Mouse (Mus musculus) kidney, embryonic 15.5 days (tissue): ENCODE results near the gene Btbd9. TPM values are rescaled to one million over a fixed set of nuclear protein-coding genes. Genes with fewer than 3 reads are reported as not detected.

ENCODE experiments used
- ATAC-seq: fragments of 200-750 bp; cut with Nextera tagmentation; replicated peaks from 2 replicates; pipeline ENCODE4 v1.8.0; 2017; ENCODE audit warnings: moderate TSS enrichment; ENCODE audit not compliant: low FRiP score
- H3K27ac ChIP-seq: fragments of 300-500 bp; sonication (generic); 2 replicates; pipeline ENCODE4 v1.5.1; 2015; ENCODE audit warnings: mild to moderate bottlenecking, inconsistent platforms
- H3K27me3 ChIP-seq: fragments of 300-500 bp; sonication (generic); 2 replicates; pipeline ENCODE4 v1.6.1; 2015; ENCODE audit warnings: inconsistent platforms
- H3K36me3 ChIP-seq: fragments of 300-500 bp; sonication (generic); 2 replicates; pipeline ENCODE4 v1.6.1; 2015; ENCODE audit warnings: inconsistent platforms
- H3K4me1 ChIP-seq: fragments of 300-500 bp; sonication (generic); 2 replicates; pipeline ENCODE4 v1.6.1; 2015; ENCODE audit warnings: inconsistent platforms
- H3K4me2 ChIP-seq: fragments of 300-500 bp; sonication (generic); 2 replicates; pipeline ENCODE4 v1.6.1; 2015; ENCODE audit warnings: moderate library complexity, mild to moderate bottlenecking, inconsistent platforms
- H3K4me3 ChIP-seq: fragments of 300-500 bp; sonication (generic); replicated peaks from 2 replicates; pipeline ENCODE4 v1.5.1; 2015; ENCODE audit warnings: mild to moderate bottlenecking, inconsistent platforms
- H3K9ac ChIP-seq: fragments of 300-500 bp; sonication (generic); 2 replicates; pipeline ENCODE4 v1.6.1; 2015; ENCODE audit warnings: mild to moderate bottlenecking, inconsistent platforms
- H3K9me3 ChIP-seq: fragments of 300-500 bp; sonication (generic); replicated peaks from 2 replicates; pipeline ENCODE4 v1.6.1; 2016; ENCODE audit warnings: inconsistent platforms
- WGBS: fragments of 180-500 bp; shearing (Covaris S2); methylation state at CpG from one replicate; pipeline ENCODE4 v1.1.7; 2015; ENCODE audit warnings: mixed read lengths; 5-methylcytosine and 5-hydroxymethylcytosine counted together
- polyA plus RNA-seq: library from polyadenylated mRNA; unstranded; fragments of >200 nt; fragmentation: Nextera tagmentation; extraction: Ambion mirVana; gene quantifications from 2 replicates; pipeline ENCODE4 v1.2.1, GENCODE M21; 2015

The Btbd9 gene
- polyA plus RNA-seq, 1 experiment from 2014 or later = 57.8 TPM

- no peaks in the 10 kb centered on the region for H3K27me3 ChIP-seq
- no peak overlapping the region for H3K27ac ChIP-seq
- no peak for ATAC-seq
- 76% methylated on average over 8 of the region's 8 CpGs for WGBS
- no peak overlapping the region for H3K4me3 ChIP-seq
- no peak overlapping the region for H3K4me2 ChIP-seq
- H3K4me1 ChIP-seq = peaks cover 44% of the 10 kb centered on the region
- H3K9me3 ChIP-seq = no peaks in the 10 kb centered on the region
- H3K36me3 ChIP-seq = no peaks in the 10 kb centered on the region
- no peak overlapping the region for H3K9ac ChIP-seq
These were observed 320.2 kb downstream of the Btbd9 start for GRCm38 (mm10) chr17:30255928-30256560.

GRCm38 (mm10) chr17:30253924-30254323 is 322.4 kb downstream of the Btbd9 start:
- Histone ChIP-seq H3K4me3 (no peak overlapping the region), H3K27ac (peak overlapping the region; percentile 49; the same call in 1 of the 2 replicates), H3K4me2 (no peak overlapping the region), H3K9ac (no peak overlapping the region), H3K27me3 (no peaks in the 10 kb centered on the region), H3K9me3 (no peaks in the 10 kb centered on the region), H3K4me1 (peaks cover 27% of the 10 kb centered on the region), H3K36me3 (no peaks in the 10 kb centered on the region)
- peak; percentile 84 for ATAC-seq
- 26% methylated on average over 7 of the region's 7 CpGs for WGBS

GRCm38 (mm10) chr17:30253028-30253427 is 323.3 kb downstream of the Btbd9 start:
- H3K4me2 ChIP-seq = no peak overlapping the region
- no peaks in the 10 kb centered on the region for H3K27me3 ChIP-seq
- H3K27ac ChIP-seq = 0 out of 2 replicates have a peak overlapping the region, but pooled peaks have one; percentile 4
- H3K4me3 ChIP-seq = no peak overlapping the region
- peak; percentile 77 for ATAC-seq
- 42% methylated on average over 5 of the region's 5 CpGs for WGBS
- no peak overlapping the region for H3K9ac ChIP-seq
- no peaks in the 10 kb centered on the region for H3K36me3 ChIP-seq
- H3K4me1 ChIP-seq = peaks cover 27% of the 10 kb centered on the region
- no peaks in the 10 kb centered on the region for H3K9me3 ChIP-seq

- 27% methylated on average over 10 of the region's 10 CpGs for WGBS
- Histone ChIP-seq H3K4me3 (no peak overlapping the region), H3K9ac (no peak overlapping the region), H3K4me2 (no peak overlapping the region), H3K27me3 (peaks cover 19% of the 10 kb centered on the region), H3K4me1 (peaks cover 31% of the 10 kb centered on the region), H3K9me3 (no peaks in the 10 kb centered on the region), H3K27ac (no peak overlapping the region), H3K36me3 (no peaks in the 10 kb centered on the region)
- ATAC-seq = no peak
These were observed 331.0 kb downstream of the Btbd9 start for GRCm38 (mm10) chr17:30245308-30245706.

DNA sequence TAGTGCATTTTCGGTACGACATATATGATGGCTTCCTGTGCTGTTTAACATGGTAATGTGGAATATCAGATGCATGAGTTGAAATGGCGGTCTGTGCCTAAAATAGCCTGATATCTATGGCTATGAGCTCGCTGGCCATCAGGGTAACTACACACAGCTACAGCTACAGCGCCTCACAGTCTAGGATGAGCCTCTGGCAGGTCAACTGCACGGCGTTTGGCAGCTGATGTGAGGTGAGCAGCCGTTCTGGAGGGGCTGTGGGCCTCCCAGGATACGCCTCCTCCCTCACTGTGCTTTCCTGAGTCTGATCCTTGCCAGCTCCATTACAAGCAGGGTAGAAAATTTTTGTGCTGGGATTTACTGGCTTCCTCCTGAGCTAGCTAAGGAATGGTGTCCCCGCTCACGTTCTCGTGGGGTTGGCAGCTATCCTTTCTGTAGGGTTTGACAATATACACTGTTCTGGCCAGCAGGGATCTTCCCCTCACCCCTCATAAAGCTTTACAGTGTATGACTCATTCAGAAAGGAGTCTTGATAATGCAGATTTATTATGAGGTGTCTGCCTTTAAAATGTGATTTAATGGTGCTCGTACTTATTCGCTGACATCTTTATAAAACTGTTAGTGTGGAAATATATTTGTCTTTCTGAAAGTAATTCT is 331.5 kb downstream of the Btbd9 start:
- WGBS = 38% methylated on average over 14 of the region's 14 CpGs
- H3K9me3 ChIP-seq = no peaks in the 10 kb centered on the region
- ATAC-seq = no peak
- peaks cover 19% of the 10 kb centered on the region for H3K27me3 ChIP-seq
- H3K9ac ChIP-seq = no peak overlapping the region
- H3K4me3 ChIP-seq = no peak overlapping the region
- no peak overlapping the region for H3K4me2 ChIP-seq
- H3K36me3 ChIP-seq = no peaks in the 10 kb centered on the region
- peaks cover 35% of the 10 kb centered on the region for H3K4me1 ChIP-seq
- no peak overlapping the region for H3K27ac ChIP-seq

- H3K4me2 ChIP-seq = no peak overlapping the region
- H3K4me1 ChIP-seq = peaks cover 37% of the 10 kb centered on the region
- H3K9ac ChIP-seq = no peak overlapping the region
- no peak overlapping the region for H3K27ac ChIP-seq
- 60% methylated on average over 7 of the region's 7 CpGs for WGBS
- H3K4me3 ChIP-seq = no peak overlapping the region
- ATAC-seq = no peak
- H3K9me3 ChIP-seq = no peaks in the 10 kb centered on the region
- H3K27me3 ChIP-seq = peaks cover 19% of the 10 kb centered on the region
- no peaks in the 10 kb centered on the region for H3K36me3 ChIP-seq
These were observed 332.7 kb downstream of the Btbd9 start for GRCm38 (mm10) chr17:30243540-30243939.

DNA sequence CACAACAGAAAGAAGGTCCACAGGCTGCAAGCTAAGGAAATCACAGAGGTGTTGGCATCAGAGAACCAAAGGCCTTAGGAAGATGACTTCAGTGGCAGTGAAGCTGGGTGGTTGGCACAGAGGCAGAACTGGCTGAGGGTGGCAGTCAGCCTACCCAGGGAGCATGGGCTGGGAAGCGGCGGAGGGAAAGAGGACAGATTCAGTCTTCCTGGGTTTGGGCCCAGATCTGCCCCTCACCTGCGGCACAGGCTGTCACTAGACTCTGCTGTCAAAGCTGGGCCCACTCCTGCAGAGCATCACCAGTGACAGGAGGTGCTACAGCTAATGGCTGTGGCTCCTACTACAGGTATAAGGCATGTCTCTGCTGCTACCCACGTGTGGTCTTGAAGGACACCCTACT is 333.6 kb downstream of the Btbd9 start:
- H3K36me3 ChIP-seq = no peaks in the 10 kb centered on the region
- H3K9ac ChIP-seq = no peak overlapping the region
- WGBS = 96% methylated on average over 4 of the region's 4 CpGs
- H3K4me3 ChIP-seq = no peak overlapping the region
- peaks cover 19% of the 10 kb centered on the region for H3K27me3 ChIP-seq
- no peak overlapping the region for H3K4me2 ChIP-seq
- peaks cover 37% of the 10 kb centered on the region for H3K4me1 ChIP-seq
- no peak for ATAC-seq
- no peak overlapping the region for H3K27ac ChIP-seq
- no peaks in the 10 kb centered on the region for H3K9me3 ChIP-seq

GRCm38 (mm10) chr17:30241720-30242322 is 334.5 kb downstream of the Btbd9 start:
- Histone ChIP-seq H3K27ac (no peak overlapping the region), H3K4me3 (no peak overlapping the region), H3K36me3 (no peaks in the 10 kb centered on the region), H3K4me2 (no peak overlapping the region), H3K27me3 (peaks cover 19% of the 10 kb centered on the region), H3K4me1 (peaks cover 37% of the 10 kb centered on the region), H3K9ac (no peak overlapping the region), H3K9me3 (no peaks in the 10 kb centered on the region)
- 64% methylated on average over 17 of the region's 17 CpGs for WGBS
- ATAC-seq = no peak

DNA sequence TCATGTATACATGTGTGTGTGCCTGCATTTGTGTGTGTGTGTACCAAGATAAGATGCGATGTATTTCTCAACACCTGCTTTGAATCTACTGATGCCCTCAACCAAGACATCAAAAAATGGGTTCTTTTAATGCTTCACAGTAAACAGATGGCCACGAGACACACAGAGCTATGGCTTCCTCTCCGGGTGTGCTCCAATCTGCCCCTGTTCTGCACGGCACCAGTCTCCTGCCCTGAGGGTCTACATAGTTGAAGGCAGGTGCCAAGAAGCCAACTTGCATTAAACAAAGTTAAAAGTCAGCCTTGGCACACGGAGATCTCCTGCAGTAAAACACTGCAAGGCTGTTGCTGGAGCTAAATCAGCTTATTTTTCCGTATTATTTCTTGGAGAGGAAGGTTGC is 335.2 kb downstream of the Btbd9 start:
- WGBS = 77% methylated on average over 6 of the region's 6 CpGs
- Histone ChIP-seq H3K27ac (no peak overlapping the region), H3K9ac (no peak overlapping the region), H3K9me3 (no peaks in the 10 kb centered on the region), H3K4me3 (no peak overlapping the region), H3K4me1 (peaks cover 41% of the 10 kb centered on the region), H3K4me2 (no peak overlapping the region), H3K36me3 (no peaks in the 10 kb centered on the region), H3K27me3 (peaks cover 19% of the 10 kb centered on the region)
- ATAC-seq = no peak

DNA sequence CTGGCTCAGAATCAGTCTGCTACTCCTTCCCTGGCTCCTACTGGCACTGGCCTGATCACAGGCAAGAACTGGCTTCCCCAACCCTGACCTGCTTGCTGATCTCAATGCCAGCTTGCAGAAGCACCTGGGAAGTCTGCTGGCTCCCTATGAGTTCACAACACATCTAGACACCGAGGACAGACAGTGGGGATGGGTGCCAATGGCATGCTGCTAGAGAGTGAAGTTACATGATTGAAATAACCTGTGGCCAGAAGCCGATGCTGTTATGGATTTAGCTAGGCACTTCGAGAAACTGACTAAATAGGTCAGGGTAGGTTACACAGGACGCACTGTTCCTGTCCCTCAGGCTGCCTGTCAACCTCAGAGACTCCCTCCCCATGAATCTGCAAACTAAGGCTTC is 335.6 kb downstream of the Btbd9 start:
- Histone ChIP-seq H3K27me3 (peaks cover 19% of the 10 kb centered on the region), H3K4me2 (no peak overlapping the region), H3K36me3 (no peaks in the 10 kb centered on the region), H3K4me3 (no peak overlapping the region), H3K9me3 (no peaks in the 10 kb centered on the region), H3K4me1 (peaks cover 40% of the 10 kb centered on the region), H3K27ac (no peak overlapping the region), H3K9ac (no peak overlapping the region)
- WGBS = 76% methylated on average over 4 of the region's 4 CpGs
- ATAC-seq = no peak

DNA sequence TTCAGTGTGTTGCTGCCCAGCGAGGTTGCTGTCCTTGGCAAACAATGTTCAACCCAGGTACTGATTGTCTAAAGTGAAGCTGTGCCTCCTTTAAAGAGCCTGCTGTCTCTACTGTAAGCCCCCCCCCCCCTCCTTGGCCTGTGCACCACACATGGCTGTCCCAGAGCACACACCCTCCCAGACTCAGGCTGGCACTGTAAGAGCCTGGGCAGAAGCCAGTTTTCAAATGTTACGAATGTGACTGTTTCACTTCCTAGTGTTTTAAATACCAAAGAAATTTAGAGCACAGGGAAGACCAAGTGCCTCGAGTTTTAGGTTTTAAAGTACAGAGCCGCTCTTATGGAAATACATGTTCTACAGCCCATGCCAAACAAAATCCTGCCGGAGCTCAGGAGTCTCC is 336.8 kb downstream of the Btbd9 start:
- no peak for ATAC-seq
- Histone ChIP-seq H3K4me2 (no peak overlapping the region), H3K4me3 (no peak overlapping the region), H3K36me3 (no peaks in the 10 kb centered on the region), H3K9ac (no peak overlapping the region), H3K4me1 (peaks cover 37% of the 10 kb centered on the region), H3K9me3 (no peaks in the 10 kb centered on the region), H3K27ac (no peak overlapping the region), H3K27me3 (peaks cover 19% of the 10 kb centered on the region)
- 76% methylated on average over 5 of the region's 5 CpGs for WGBS

DNA sequence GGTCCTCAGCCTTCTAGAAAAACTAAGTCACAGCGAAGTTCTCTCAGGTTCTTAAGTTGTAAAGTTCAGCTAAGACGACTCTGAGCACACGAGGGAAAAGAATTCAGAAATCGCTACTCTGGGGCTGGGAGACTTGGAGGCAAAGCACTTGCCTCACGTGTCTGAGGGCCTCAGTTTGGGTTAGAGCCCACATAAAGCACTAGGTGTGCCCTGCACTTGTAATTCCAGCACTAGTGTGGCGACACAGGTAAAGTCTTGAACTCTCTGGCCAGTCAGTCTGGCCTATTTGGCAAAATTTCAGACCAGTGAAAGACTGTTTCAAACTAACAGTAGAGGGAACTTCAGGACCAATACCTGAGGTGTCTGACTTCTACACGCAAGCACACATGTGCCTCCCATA is 338.7 kb downstream of the Btbd9 start:
- no peak overlapping the region for H3K4me2 ChIP-seq
- no peaks in the 10 kb centered on the region for H3K9me3 ChIP-seq
- no peaks in the 10 kb centered on the region for H3K36me3 ChIP-seq
- no peak overlapping the region for H3K27ac ChIP-seq
- peaks cover 11% of the 10 kb centered on the region; the same call in 1 of the 2 replicates for H3K27me3 ChIP-seq
- no peak overlapping the region for H3K4me3 ChIP-seq
- no peak overlapping the region for H3K9ac ChIP-seq
- H3K4me1 ChIP-seq = peaks cover 34% of the 10 kb centered on the region
- 85% methylated on average over 7 of the region's 7 CpGs for WGBS
- ATAC-seq = no peak
